Mouse (Mus musculus) liver, adult 2 months (tissue): ENCODE data around the gene Pla2g10. TPM values are rescaled to one million over a fixed set of nuclear protein-coding genes. Genes with fewer than 3 reads are reported as not detected.

Experiments used
- DNase-seq: peaks from one replicate; pipeline ENCODE4 v3.0.0-alpha.2; 2011; ENCODE audit warnings: low read depth, low spot score; ENCODE audit errors: extremely low read depth
- H3K27ac ChIP-seq: fragments of 200-500 bp; replicated peaks from 2 replicates; pipeline ENCODE4 v1.5.1; 2012; ENCODE audit warnings: low read depth, mild to moderate bottlenecking, control low read depth, inconsistent platforms, low read length; ENCODE audit not compliant: insufficient read depth
- H3K27me3 ChIP-seq: fragments of 200-500 bp; 2 replicates; pipeline ENCODE4 v1.6.1; 2012; ENCODE audit warnings: mild to moderate bottlenecking, moderate library complexity, low read length, inconsistent platforms; ENCODE audit not compliant: control insufficient read depth, insufficient read depth
- H3K36me3 ChIP-seq: fragments of 200-500 bp; 2 replicates; pipeline ENCODE4 v1.6.1; 2012; ENCODE audit warnings: low read length, inconsistent platforms; ENCODE audit not compliant: control insufficient read depth, insufficient read depth
- H3K4me1 ChIP-seq: fragments of 200-500 bp; 2 replicates; pipeline ENCODE4 v1.6.1; 2011; ENCODE audit warnings: low read length; ENCODE audit not compliant: control insufficient read depth, insufficient read depth
- H3K4me3 ChIP-seq: fragments of 200-500 bp; 2 replicates; pipeline ENCODE4 v1.5.1; 2011; ENCODE audit warnings: low read depth, mild to moderate bottlenecking, control low read depth, low read length, moderate library complexity; ENCODE audit not compliant: insufficient read depth
- H3K79me2 ChIP-seq: fragments of 200-500 bp; 2 replicates; pipeline ENCODE4 v1.6.1; 2012; ENCODE audit warnings: inconsistent platforms, mild to moderate bottlenecking, low read length, moderate library complexity; ENCODE audit not compliant: control insufficient read depth, insufficient read depth
- H3K9ac ChIP-seq: fragments of 200-500 bp; 2 replicates; pipeline ENCODE4 v1.6.1; 2012; ENCODE audit warnings: low read depth, mild to moderate bottlenecking, control low read depth, inconsistent platforms, low read length
- CTCF ChIP-seq: fragments of 200-500 bp; IDR thresholded peaks from 2 replicates; pipeline ENCODE4 v1.5.1; 2011; ENCODE audit warnings: low read depth, low read length, control low read depth
- POLR2A ChIP-seq: fragments of 200-500 bp; IDR thresholded peaks from 2 replicates; pipeline ENCODE4 v1.6.1; 2011; ENCODE audit warnings: low read length, control low read depth; ENCODE audit not compliant: insufficient read depth; ENCODE audit errors: extremely low read depth
- WGBS: fragments of 180-500 bp; shearing (Covaris S2); methylation state at CpG from one replicate; pipeline ENCODE4 v1.1.7; 2018; 5-methylcytosine and 5-hydroxymethylcytosine counted together
- polyA plus RNA-seq: library from polyadenylated mRNA; depleted of rRNA; stranded (reverse); fragments of >200 nt; gene quantifications from 2 replicates; pipeline ENCODE4 v1.2.3, GENCODE M21; 2012
- total RNA-seq: library from RNA; depleted of rRNA; stranded (reverse); fragments of >200 nt; gene quantifications from 2 replicates; pipeline ENCODE4 v1.2.3, GENCODE M21; 2014

Pla2g10 gene
- total and polyA plus RNA-seq, 2 experiments: not detected

DNA sequence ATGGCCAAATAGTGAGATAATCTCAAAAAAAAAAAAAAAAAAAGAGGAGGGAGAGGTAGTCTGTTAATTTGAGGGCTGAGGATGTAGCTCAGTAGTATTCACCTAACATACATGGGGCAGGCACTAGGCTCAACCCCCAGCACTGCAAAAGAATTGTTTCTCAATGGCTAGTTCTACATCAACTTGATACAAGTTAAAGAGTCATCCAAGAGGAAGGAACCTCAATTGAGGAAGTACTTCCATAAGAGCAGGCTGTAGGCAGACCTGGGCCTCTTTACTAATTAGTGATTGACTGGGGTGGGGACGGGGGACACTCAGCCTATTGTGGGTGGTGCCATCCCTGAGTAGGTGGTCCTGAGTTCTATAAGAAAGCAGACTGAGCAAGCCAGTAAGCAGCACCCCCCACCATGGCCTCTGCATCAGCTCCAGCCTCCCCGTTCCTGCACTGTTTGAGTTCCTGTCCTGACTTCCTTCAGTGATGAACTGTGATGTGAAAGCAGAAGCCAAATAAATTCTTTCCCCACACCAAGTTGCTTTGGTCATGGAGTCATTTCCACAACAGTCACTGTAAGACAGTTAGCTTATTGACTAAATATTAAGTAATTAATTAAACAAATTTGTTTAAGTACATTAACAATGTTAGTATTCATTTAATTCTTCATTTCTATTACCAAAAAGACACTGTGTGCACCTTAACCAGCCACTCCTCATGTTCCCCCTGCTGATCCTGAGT is 13.8 kb downstream of the Pla2g10 start:
- H3K27me3 ChIP-seq: no peaks in the 10 kb centered on the region
- no peak overlapping the region for H3K4me3 ChIP-seq
- no peaks in the 10 kb centered on the region for H3K36me3 ChIP-seq
- H3K27ac ChIP-seq: no peak overlapping the region
- H3K4me1 ChIP-seq: peaks cover 4% of the 10 kb centered on the region
- H3K79me2 ChIP-seq: no peaks in the 10 kb centered on the region
- no peak overlapping the region for H3K9ac ChIP-seq
- TF ChIP-seq POLR2A (no peak), CTCF (no peak)
- no peak for DNase-seq
- 72% methylated on average over 2 of the region's 2 CpGs for WGBS

DNA sequence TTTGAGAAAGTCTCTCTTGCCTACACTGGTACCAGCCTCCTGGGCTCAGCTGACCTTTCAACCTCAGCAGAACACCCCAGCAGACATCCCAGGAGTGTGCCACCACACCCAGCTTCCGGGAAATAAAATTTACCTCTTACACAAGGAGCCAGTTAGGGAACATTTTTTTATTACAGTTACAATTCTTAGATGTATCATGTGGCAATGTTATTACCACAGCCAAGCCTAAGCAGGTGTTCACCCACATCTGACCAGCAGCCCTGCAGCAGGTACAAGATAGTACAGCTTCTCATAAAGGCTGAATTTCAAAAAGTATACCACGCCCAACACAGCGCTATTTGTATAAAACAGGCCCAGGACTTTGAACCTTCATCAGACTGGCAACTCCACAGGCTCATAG is 15.9 kb downstream of the Pla2g10 start:
- Histone ChIP-seq H3K36me3 (no peaks in the 10 kb centered on the region), H3K4me3 (no peak overlapping the region), H3K27me3 (no peaks in the 10 kb centered on the region), H3K79me2 (no peaks in the 10 kb centered on the region), H3K4me1 (peaks cover 4% of the 10 kb centered on the region), H3K27ac (no peak overlapping the region), H3K9ac (no peak overlapping the region)
- no peak for TF ChIP-seq CTCF
- TF ChIP-seq POLR2A: no peak
- WGBS: 32% methylated on average over 3 of the region's 3 CpGs
- peak; percentile 46 for DNase-seq

DNA sequence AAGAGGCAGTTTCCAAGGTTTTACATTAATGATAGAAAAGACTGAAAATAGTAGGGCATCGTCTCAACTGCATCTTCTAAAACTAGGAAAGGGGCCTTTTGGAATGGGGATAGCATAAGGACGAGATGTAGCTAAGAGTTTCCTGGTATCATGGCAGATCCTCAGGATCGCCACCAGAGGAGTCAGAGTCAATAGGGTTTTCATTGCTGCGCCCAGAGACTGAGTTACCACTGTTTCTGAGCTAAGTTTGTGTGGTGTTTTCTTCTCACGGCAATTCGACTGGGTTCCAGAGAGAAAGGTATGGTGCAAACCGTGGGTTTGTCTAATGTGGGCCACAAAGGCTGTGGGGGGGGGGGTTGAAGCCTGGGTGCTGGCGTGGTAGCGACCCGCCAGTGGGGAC is 26.1 kb downstream of the Pla2g10 start:
- Histone ChIP-seq H3K36me3 (peaks cover 35% of the 10 kb centered on the region), H3K9ac (no peak overlapping the region)
- 94% methylated on average over 10 of the region's 10 CpGs for WGBS

DNA sequence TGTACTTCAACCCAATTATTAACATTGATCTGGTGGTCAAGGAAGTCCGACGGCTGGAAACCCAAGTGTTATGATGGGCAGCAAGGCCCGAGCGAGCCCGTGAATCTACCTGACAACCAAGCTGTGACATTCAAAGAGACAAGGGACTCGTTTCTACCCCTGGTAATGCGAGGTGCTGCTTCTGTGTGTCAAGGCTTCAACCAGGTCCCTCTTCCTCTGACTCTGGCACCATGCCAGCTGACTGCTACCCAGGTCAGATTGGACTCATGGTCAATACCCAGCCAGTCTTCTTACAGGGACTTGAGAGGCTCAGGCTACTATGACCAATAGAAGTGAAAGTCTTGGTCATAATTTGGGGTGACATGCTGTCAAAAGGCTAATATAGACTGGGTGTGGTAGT is 28.6 kb downstream of the Pla2g10 start:
- Histone ChIP-seq H3K36me3 (peaks cover 54% of the 10 kb centered on the region), H3K27ac (no peak overlapping the region), H3K4me3 (no peak overlapping the region), H3K4me1 (no peaks in the 10 kb centered on the region), H3K79me2 (no peaks in the 10 kb centered on the region), H3K9ac (no peak overlapping the region), H3K27me3 (no peaks in the 10 kb centered on the region)
- no peak for DNase-seq
- TF ChIP-seq CTCF (no peak), POLR2A (no peak)
- WGBS: 89% methylated on average over 7 of the region's 7 CpGs

More for the DNA sequence above, 26.1 kb downstream of the Pla2g10 start:
- no peak for DNase-seq
- TF ChIP-seq POLR2A (no peak), CTCF (no peak)
- Histone ChIP-seq H3K4me3 (no peak overlapping the region), H3K27me3 (no peaks in the 10 kb centered on the region), H3K27ac (no peak overlapping the region), H3K79me2 (no peaks in the 10 kb centered on the region), H3K4me1 (no peaks in the 10 kb centered on the region)

DNA sequence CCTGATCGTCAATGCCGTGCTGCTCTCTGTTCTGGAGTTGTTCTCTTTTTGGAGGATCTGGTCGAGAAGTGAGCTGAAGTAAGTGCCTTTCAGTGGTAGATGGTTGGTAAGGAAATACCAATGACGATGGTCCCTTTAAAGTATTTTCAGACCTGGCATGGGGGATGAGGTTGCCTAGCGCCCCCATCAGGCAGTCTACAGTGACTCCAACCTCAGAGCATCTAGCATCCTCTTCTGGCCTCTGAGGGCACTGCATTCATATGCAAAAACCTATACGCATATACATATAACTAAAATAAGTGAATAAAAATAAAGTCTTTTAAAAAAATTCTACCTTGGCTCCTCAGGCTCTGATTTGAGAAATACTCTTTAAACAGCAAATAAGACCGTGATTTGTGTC is 31.8 kb downstream of the Pla2g10 start:
- 91% methylated on average over 7 of the region's 7 CpGs for WGBS
- DNase-seq: no peak
- Histone ChIP-seq H3K36me3 (peaks cover 67% of the 10 kb centered on the region), H3K9ac (no peak overlapping the region), H3K4me1 (no peaks in the 10 kb centered on the region), H3K27me3 (no peaks in the 10 kb centered on the region), H3K27ac (no peak overlapping the region), H3K4me3 (no peak overlapping the region), H3K79me2 (no peaks in the 10 kb centered on the region)
- TF ChIP-seq POLR2A (no peak), CTCF (peak; percentile 63)

DNA sequence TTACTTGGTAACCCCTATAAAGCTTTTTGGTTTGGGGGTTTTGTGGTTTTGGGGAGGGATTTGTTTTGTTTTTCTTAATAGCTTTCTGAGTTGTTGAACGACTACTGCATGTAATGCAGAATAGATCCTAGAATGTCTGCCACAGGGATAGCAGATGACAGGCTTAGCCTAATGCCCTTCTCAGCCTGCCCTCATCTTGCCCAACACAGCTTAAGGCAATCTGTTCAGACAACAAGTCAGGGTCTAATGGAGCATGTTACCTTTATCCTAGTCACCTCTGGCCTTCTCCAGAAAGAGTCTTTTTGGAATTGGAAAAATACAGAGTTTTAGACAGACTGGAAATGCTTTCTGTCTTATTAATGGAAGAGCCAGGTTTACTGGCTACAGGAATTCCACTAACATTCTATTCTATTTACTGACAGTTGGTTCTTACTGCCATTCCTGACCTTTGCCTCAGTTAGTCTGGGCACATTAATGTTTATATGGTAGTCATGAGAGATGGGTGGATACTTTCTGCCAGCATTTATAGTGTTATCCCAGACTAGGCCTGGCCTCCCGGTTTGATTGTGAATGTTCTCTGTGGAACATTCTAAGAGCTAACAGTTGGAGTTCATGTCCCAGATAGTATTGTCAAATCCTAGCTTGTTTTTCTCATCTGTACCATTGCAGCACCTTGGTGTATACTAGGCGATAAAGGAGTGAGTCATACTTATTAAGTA is 52.0 kb downstream of the Pla2g10 start:
- Histone ChIP-seq H3K4me1 (peaks cover 3% of the 10 kb centered on the region; the same call in 1 of the 2 replicates), H3K27me3 (no peaks in the 10 kb centered on the region), H3K4me3 (no peak overlapping the region), H3K9ac (no peak overlapping the region), H3K36me3 (peaks cover 25% of the 10 kb centered on the region), H3K79me2 (peaks cover 18% of the 10 kb centered on the region; the same call in 1 of the 2 replicates), H3K27ac (peak overlapping the region; percentile 42; the same call in 1 of the 2 replicates)
- 47% methylated on average over 3 of the region's 3 CpGs for WGBS
- no peak for TF ChIP-seq POLR2A
- no peak for TF ChIP-seq CTCF
- DNase-seq: peak; percentile 73
